Mouse (Mus musculus) c-Kit-negative CD71-positive TER-119-positive erythroid progenitor cells, embryonic 14.5 days (primary cell): ENCODE measurements around the gene Triap1.
"Not testable (repeated sequence)": the region's sequence is repeated elsewhere in the genome, so short reads cannot be mapped to it uniquely, and the experiment has no call there.

ENCODE experiments used
- DNase-seq: peaks from one replicate; pipeline ENCODE4 v3.0.0-alpha.2; 2013; ENCODE audit warnings: low read depth, low spot score

The Triap1 gene

GRCm38 (mm10) chr5:115333626-115334025 is 7.4 kb upstream of the Triap1 start:
- DNase-seq: no peak

- DNase-seq: no peak
Observed at GRCm38 (mm10) chr5:115340007-115340406, 1.0 kb upstream of the Triap1 start.

- no peak for DNase-seq
Observed at GRCm38 (mm10) chr5:115341314-115342165, 515 bp downstream of the Triap1 start.

- peak; percentile 85 for DNase-seq
Observed at GRCm38 (mm10) chr5:115347564-115347963, 6.5 kb downstream of the Triap1 start.

GRCm38 (mm10) chr5:115348546-115349224 is 7.7 kb downstream of the Triap1 start, which contains the start of gene Cox6a1:
Gene Cox6a1 (minus strand): TSS chr5:115348981.
- peak; percentile 99 for DNase-seq

- DNase-seq: no peak
Observed at GRCm38 (mm10) chr5:115349225-115349555, 8.2 kb downstream of the Triap1 start.

GRCm38 (mm10) chr5:115351348-115351747 is 10.3 kb downstream of the Triap1 start:
- no peak for DNase-seq

GRCm38 (mm10) chr5:115355070-115355469 is 14.0 kb downstream of the Triap1 start:
- DNase-seq: no peak

GRCm38 (mm10) chr5:115358872-115359271 is 17.8 kb downstream of the Triap1 start:
- no peak for DNase-seq

- no peak for DNase-seq
Observed at GRCm38 (mm10) chr5:115359438-115359837, 18.4 kb downstream of the Triap1 start.

GRCm38 (mm10) chr5:115359851-115360372 is 18.9 kb downstream of the Triap1 start:
- no peak for DNase-seq

- no peak for DNase-seq
Observed at GRCm38 (mm10) chr5:115362216-115362615, 21.2 kb downstream of the Triap1 start.

GRCm38 (mm10) chr5:115362819-115363714 is 22.0 kb downstream of the Triap1 start:
- no peak for DNase-seq

GRCm38 (mm10) chr5:115364782-115365181 is 23.8 kb downstream of the Triap1 start:
- no peak for DNase-seq

- no peak for DNase-seq
Observed at GRCm38 (mm10) chr5:115371736-115372135, 30.7 kb downstream of the Triap1 start.

GRCm38 (mm10) chr5:115373441-115374203 is 32.6 kb downstream of the Triap1 start:
- no peak for DNase-seq

- DNase-seq: no peak
Observed at GRCm38 (mm10) chr5:115374204-115374820, 33.3 kb downstream of the Triap1 start.

GRCm38 (mm10) chr5:115375436-115375835 is 34.4 kb downstream of the Triap1 start:
- no peak for DNase-seq

GRCm38 (mm10) chr5:115378882-115379281 is 37.9 kb downstream of the Triap1 start:
- not testable (repeated sequence) for DNase-seq

GRCm38 (mm10) chr5:115391935-115392334 is 50.9 kb downstream of the Triap1 start:
- DNase-seq: no peak
